Mouse (Mus musculus) adrenal gland, adult 8-10 months (tissue): ENCODE measurements around the gene Hacd3. TPM values are rescaled to one million over a fixed set of nuclear protein-coding genes. Genes with fewer than 3 reads are reported as not detected.
A peak's percentile ranks its signal among the peaks of the same experiment; 100 is the strongest.
"Not testable (repeated sequence)": the region's sequence is repeated elsewhere in the genome, so short reads cannot be mapped to it uniquely, and the experiment has no call there.

Source experiments
- DNase-seq: peaks from one replicate; pipeline ENCODE4 v3.0.0; 2022
- total RNA-seq, 4 experiments: library from RNA; stranded (reverse); gene quantifications; 2 replicates each; pipeline ENCODE4 v1.2.4; 2022

The Hacd3 gene
- 100 to 1,000 TPM; 321 to 416 (median 344) TPM for total RNA-seq

- DNase-seq = peak; percentile 91
Observed at GRCm38 (mm10) chr9:65020991-65021886, at the start of gene Hacd3. Gene Hacd3 (minus strand): TSS chr9:65021693.

GRCm38 (mm10) chr9:65070587-65070986, 49.1 kb upstream of the Hacd3 start:
- DNase-seq = no peak

- no peak for DNase-seq
Observed at GRCm38 (mm10) chr9:65064251-65064650, 42.8 kb upstream of the Hacd3 start.

GRCm38 (mm10) chr9:65050981-65051380, 29.5 kb upstream of the Hacd3 start:
- DNase-seq = no peak

- no peak for DNase-seq
Observed at GRCm38 (mm10) chr9:65049422-65049821, 27.9 kb upstream of the Hacd3 start.

DNA sequence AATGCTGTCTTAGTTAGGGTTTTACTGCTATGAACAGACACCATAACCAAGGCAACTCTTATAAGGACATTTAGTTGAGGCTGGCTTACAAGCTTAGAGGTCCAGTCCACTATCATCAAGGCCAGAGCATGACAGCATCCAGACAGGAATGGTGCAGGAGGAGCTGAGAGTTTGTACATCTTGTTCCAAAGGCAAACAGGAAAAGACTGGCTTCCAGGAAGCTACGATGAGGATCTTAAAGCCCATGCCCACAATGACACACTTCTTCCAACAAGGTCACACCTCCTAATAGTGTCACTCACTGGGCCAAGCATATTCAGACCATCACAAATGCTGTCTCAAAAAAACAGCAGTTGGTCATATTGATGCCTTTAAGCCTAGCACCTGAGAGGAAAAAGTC, 25.5 kb upstream of the Hacd3 start:
- no peak for DNase-seq

GRCm38 (mm10) chr9:65041430-65041829, 19.9 kb upstream of the Hacd3 start:
- DNase-seq = no peak

DNA sequence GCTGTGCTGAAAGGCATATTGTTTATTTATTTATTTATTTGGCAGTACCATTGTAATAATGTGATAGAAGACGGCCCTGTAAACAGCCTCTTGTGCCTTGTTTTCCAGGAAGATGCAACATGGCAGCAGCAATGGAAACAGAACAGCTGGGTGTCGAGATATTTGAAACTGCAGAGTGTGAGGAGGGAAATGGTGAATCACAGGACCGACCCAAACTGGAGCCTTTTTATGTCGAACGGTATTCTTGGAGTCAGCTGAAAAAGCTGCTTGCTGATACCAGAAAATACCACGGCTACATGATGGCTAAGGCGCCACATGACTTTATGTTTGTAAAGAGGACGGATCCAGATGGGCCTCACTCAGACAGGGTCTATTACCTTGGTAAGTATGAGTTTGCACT, 15.4 kb upstream of the Hacd3 start:
- DNase-seq = no peak

DNA sequence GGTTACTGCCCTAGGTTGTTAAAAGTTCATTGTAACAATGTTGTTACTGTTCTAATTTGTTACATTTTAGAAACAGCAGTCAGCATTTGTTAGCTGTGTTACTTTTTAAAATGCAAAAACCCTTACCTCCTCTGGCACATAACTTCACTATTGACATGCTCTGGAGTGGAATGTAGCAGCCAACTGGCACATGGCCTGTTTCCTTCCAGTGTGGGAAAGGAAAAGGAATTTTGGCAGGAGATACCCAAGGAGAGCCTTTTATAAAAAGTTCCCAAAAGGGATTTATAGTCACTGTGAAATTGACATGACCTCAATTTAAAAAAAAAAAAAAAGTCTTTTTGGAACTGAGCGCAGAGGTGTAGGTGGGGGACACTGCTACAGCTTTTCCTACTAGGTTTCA, 15.0 kb upstream of the Hacd3 start:
- no peak for DNase-seq

DNA sequence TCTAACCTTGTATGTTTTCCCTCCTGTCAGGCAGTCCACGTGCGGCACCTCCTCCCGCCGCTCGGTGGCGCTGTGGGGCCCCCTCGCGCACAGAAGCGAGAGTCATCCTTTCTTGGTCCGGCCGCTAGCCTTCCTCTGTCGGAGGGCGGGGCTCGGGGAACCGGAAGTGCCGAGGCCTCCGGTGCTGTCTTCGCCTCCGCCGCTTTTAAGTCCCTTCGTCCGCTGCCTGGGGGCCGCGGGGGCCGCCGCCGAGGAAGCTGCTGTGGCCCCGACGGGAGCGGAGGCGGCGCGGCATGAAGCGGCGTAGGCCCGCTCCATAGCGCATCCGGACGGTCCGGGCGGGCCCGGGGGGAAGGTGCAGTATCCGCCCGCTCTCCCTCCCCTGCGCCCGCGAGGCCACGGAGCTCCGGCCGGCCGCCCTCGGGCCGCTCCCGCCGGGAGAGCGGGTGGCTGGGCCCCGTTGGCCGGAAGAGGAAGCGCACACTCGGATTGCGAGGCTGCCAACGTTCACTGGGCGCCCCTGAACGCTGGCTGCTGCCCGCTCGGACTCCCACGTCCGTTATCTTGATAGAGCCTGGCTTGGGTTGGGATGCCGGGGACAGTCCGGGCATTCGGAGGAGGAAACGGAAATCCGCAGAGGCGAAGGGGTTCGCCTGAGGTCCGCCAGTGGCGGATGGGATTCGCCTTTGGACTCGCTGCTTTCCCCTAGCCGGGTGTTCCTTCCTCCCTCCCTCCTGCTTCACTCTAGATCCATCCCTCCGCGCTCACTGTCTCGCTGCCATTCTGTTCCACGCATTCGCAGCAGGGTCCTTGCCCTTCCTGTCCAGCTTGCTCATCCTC, 11.0 kb upstream of the Hacd3 start, which contains the start of gene Dpp8:
Gene Dpp8, plus strand, starts transcription at position 146 of the 840 bp plus-strand sequence.
- DNase-seq = peak; percentile 89

- DNase-seq = no peak
Observed at GRCm38 (mm10) chr9:65031894-65032268, 10.4 kb upstream of the Hacd3 start.

- DNase-seq = not testable (repeated sequence)
Observed at GRCm38 (mm10) chr9:65031355-65031754, 9.9 kb upstream of the Hacd3 start.

- DNase-seq = no peak
Observed at GRCm38 (mm10) chr9:65028313-65028712, 6.8 kb upstream of the Hacd3 start.

DNA sequence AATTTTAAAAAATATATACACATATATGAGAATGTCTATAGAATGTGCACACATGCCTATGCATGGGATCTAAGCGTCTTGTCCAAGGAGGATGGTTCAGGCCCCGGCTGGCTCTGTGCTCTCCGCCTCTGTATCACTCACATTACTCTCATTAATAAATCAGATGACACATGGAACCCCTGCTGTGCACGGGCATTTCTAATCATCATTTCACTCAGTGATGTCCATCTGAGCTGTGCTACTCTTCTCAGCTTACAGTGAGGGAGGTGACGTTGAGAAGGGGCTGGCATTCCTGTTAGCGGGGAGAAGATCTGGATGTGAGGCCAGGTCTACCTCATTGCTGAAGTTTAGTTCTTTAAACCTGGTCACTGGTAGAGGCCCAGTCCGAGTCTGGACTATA, 5.7 kb upstream of the Hacd3 start:
- DNase-seq = no peak

- no peak for DNase-seq
Observed at GRCm38 (mm10) chr9:65023447-65023846, 2.0 kb upstream of the Hacd3 start.

GRCm38 (mm10) chr9:65022580-65023135, 1.2 kb upstream of the Hacd3 start:
- peak; percentile 70 for DNase-seq

DNA sequence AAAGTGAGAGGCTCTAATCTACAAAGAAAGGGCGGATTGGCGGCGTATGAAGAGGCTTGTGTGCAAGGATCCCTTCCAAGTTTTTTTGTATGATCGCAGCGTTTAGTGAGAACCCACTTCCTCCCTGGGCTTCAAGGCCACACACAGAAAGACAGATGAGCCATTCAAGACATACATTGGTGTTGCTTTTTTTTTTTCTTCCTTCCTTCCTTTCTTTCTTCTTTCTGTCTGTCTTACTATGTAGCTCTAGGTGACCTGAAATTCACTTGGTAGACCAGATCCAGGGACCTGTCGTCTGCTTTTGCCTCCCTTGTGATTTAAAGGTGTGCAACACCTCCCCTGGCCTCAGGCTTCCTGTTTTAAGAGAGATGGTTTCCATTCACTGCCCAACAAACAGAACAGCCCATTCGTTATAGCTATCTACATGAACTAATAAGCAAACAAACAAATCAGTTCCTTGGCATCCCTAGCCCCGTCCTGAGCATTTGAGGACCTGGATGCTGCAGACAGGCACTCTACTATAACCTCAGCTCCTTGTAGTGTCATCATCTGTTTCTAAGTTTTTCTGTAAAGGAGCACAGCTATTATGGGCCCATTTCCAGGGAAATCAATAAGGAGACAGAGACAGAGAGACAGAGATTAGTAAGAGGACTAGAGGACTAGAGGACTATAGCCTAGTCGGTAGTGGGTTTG, 540 bp upstream of the Hacd3 start:
- DNase-seq = no peak

DNA sequence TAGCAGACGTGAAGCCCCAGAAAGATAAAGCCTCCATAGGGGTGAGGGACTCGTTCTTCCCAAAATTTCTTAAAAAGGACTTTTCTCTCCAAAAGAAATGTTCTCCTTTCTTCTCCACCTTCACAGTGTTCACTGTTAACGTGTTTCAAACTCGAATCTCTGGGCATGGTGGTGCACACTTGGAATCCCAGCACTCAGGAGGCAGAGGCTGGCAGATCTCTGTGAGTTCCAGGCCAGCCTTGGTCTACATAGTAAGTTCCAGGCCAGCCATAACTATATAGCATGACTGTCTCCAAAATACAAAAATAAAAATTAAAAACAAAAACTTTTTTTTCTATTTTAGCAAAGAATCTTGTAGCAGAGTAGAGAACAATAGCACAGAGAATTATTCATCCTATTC, 1.4 kb downstream of the Hacd3 start:
- DNase-seq = no peak

DNA sequence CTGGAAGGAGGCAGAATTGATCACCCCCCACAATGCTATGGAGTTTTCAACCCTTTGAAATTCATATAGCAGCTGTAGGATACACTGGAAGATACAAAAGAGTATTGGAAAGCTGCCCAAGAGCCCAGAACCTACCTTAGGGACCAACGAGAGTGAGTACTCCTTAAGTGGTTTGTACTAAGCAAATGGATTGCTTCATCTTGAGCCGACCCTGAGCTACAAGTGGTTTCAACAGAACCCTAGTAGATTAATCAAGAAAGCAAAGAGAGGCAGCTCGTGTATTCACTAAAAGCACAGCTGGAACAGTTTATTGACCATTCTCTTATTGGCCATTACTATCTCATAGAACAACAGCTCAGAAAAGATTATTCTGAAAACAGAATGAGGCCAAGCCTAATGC, 2.3 kb downstream of the Hacd3 start:
- DNase-seq = no peak

DNA sequence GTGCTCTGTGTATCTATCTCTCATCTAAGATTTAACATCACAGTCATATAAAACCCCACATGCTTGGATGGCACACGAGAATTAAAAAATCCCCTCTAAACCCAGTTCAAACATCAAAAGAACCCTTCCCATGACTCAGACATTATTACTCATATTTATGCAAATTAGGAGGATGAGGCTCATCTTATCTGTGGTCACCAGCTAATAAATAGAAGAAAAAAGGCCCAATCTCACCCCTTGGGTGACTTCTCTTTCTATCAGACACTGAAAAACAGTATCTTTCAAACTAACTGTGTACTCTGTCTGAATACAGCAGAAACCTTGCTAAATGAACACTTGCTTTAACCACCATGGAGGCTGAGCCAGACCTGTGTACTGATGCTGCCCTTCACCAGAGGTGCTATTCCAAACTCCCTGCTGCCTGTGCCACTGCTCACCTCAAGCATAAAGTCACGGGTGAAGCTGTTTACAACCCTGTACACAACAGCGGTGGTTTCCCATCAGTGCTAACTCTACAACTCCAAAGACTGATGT, 2.8 kb downstream of the Hacd3 start:
- no peak for DNase-seq

DNA sequence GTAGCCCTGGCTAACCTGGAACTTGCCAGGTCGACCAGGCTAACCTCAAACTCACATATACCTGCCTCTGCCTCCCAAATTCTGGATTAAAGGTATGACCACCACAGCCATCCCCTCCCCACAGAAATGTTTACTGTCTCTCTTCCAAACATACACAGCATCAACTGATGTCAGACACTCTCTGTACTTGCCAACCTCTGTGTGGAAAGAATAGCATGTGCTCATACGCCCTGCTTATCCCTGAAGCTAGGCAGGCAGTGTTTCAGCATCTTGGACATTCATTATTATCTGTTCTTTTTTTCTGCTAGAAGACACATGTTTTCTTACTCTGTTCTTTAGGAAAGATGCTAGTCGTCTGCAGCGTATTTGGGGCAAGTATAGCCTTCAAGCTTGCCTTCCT, 3.6 kb downstream of the Hacd3 start:
- DNase-seq = no peak
